Mouse (Mus musculus) liver, adult 2 months (tissue): ENCODE measurements around the gene Celf6.

ENCODE experiments used
- CTCF ChIP-seq: fragments of 200-500 bp; IDR thresholded peaks from 2 replicates; pipeline ENCODE4 v1.5.1; 2011; ENCODE audit warnings: low read depth, low read length, control low read depth
- POLR2A ChIP-seq: fragments of 200-500 bp; IDR thresholded peaks from 2 replicates; pipeline ENCODE4 v1.6.1; 2011; ENCODE audit warnings: low read length, control low read depth; ENCODE audit not compliant: insufficient read depth; ENCODE audit errors: extremely low read depth

- TF ChIP-seq POLR2A (no peak), CTCF (no peak)
Measured at GRCm38 (mm10) chr9:59654450-59654983, 76.8 kb downstream of the Celf6 start.
